Mouse (Mus musculus): ENCODE measurements around the gene Tnrc18.

The Tnrc18 gene

GRCm38 (mm10) chr5:142776080-142776479 is 41.4 kb downstream of the Tnrc18 start:
- no peak for DNase-seq (ENCODE audit: low read depth, low spot score)

- DNase-seq (ENCODE audit: low read depth, low spot score), result no peak
Measured at GRCm38 (mm10) chr5:142774771-142775170, 42.7 kb downstream of the Tnrc18 start.

GRCm38 (mm10) chr5:142771964-142772363 is 45.5 kb downstream of the Tnrc18 start:
- DNase-seq (ENCODE audit: low read depth, low spot score), result no peak

- DNase-seq (ENCODE audit: low read depth, low spot score), result no peak
Measured at GRCm38 (mm10) chr5:142771034-142771433, 46.4 kb downstream of the Tnrc18 start.

GRCm38 (mm10) chr5:142769641-142770040 is 47.8 kb downstream of the Tnrc18 start:
- DNase-seq (ENCODE audit: low read depth, low spot score), result no peak

- no peak for DNase-seq (ENCODE audit: low read depth, low spot score)
Measured at GRCm38 (mm10) chr5:142768352-142769267, 48.9 kb downstream of the Tnrc18 start.

- peak; percentile 35 for DNase-seq (ENCODE audit: low read depth, low spot score)
Measured at GRCm38 (mm10) chr5:142767937-142768336, 49.5 kb downstream of the Tnrc18 start.

GRCm38 (mm10) chr5:142766708-142767107 is 50.8 kb downstream of the Tnrc18 start:
- no peak for DNase-seq (ENCODE audit: low read depth, low spot score)

- no peak for DNase-seq (ENCODE audit: low read depth, low spot score)
Measured at GRCm38 (mm10) chr5:142764889-142765288, 52.6 kb downstream of the Tnrc18 start.

- DNase-seq (ENCODE audit: low read depth, low spot score), result no peak
Measured at GRCm38 (mm10) chr5:142764306-142764705, 53.2 kb downstream of the Tnrc18 start.

- DNase-seq (ENCODE audit: low read depth, low spot score), result no peak
Measured at GRCm38 (mm10) chr5:142762082-142762807, 55.2 kb downstream of the Tnrc18 start.

- DNase-seq (ENCODE audit: low read depth, low spot score), result no peak
Measured at GRCm38 (mm10) chr5:142761326-142761983, 56.0 kb downstream of the Tnrc18 start.

GRCm38 (mm10) chr5:142759786-142760185 is 57.7 kb downstream of the Tnrc18 start:
- no peak for DNase-seq (ENCODE audit: low read depth, low spot score)

- no peak for DNase-seq (ENCODE audit: low read depth, low spot score)
Measured at GRCm38 (mm10) chr5:142752241-142752640, 65.2 kb downstream of the Tnrc18 start.

GRCm38 (mm10) chr5:142750173-142750572 is 67.3 kb downstream of the Tnrc18 start:
- no peak for DNase-seq (ENCODE audit: low read depth, low spot score)

- no peak for DNase-seq (ENCODE audit: low read depth, low spot score)
Measured at GRCm38 (mm10) chr5:142747026-142747629, 70.3 kb downstream of the Tnrc18 start.

GRCm38 (mm10) chr5:142739941-142740340 is 77.5 kb downstream of the Tnrc18 start:
- no peak for DNase-seq (ENCODE audit: low read depth, low spot score)

GRCm38 (mm10) chr5:142731916-142732315 is 85.5 kb downstream of the Tnrc18 start:
- DNase-seq (ENCODE audit: low read depth, low spot score), result no peak

GRCm38 (mm10) chr5:142730295-142730694 is 87.2 kb downstream of the Tnrc18 start:
- DNase-seq (ENCODE audit: low read depth, low spot score), result no peak

- DNase-seq (ENCODE audit: low read depth, low spot score), result no peak
Measured at GRCm38 (mm10) chr5:142728301-142728700, 89.2 kb downstream of the Tnrc18 start.

- no peak for DNase-seq (ENCODE audit: low read depth, low spot score)
Measured at GRCm38 (mm10) chr5:142726748-142727147, 90.7 kb downstream of the Tnrc18 start.

- DNase-seq (ENCODE audit: low read depth, low spot score), result no peak
Measured at GRCm38 (mm10) chr5:142724265-142724664, 93.2 kb downstream of the Tnrc18 start.

Data from embryo, embryonic 11.5 days (tissue).